Mouse (Mus musculus) urinary bladder, postnatal 25 days (tissue): ENCODE measurements around the gene Eloa.
A peak's percentile ranks its signal among the peaks of the same experiment; 100 is the strongest.
"Not testable (repeated sequence)": the region's sequence is repeated elsewhere in the genome, so short reads cannot be mapped to it uniquely, and the experiment has no call there.

Experiments used
- DNase-seq: peaks from one replicate; pipeline ENCODE4 v3.0.0; 2022; ENCODE audit warnings: low spot score

Eloa gene

DNA sequence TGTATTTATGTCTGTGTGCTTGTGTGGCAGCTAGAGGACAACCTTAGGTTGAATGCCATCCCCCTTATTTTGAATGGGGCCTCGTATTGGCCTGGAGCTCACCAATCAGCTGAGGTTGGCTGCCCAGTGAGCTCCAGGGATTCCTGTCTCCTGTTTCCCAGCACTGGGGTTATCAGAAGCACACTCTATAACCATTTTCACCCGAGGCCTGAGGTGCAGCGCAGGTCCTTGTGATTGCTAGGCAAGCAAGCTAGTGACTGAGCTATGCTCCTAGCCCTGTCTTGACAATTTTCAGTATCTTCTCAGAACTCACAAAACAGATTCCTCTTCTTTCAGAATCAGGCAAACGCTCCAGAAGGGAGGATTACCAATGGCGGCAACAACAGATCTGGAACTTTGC, 37.0 kb downstream of the Eloa start:
- no peak for DNase-seq

DNA sequence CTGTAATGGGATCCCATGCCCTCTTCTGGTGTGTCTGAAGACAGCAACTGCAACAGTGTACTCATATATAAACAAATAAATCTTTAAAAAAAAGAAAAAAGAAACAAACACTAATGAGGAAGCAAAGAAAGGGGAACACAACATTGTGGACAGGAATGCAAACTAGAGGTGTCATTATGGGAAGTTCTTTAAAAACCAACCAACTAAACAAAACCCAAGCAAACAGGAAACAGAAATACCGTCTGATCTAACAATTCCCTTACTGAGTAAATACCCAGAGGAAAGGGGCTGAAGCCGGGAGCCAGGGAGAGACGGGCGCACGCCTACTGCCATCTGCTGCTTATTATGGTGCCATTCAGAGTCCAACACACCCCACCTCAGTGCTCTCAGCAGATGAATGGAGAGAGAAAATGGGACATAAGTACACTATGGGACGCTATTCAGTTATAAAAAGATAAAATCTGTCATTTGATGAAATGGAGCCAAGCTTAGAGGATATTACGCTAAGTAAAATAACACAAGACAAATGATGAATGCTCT, 40.0 kb downstream of the Eloa start:
- no peak for DNase-seq

DNA sequence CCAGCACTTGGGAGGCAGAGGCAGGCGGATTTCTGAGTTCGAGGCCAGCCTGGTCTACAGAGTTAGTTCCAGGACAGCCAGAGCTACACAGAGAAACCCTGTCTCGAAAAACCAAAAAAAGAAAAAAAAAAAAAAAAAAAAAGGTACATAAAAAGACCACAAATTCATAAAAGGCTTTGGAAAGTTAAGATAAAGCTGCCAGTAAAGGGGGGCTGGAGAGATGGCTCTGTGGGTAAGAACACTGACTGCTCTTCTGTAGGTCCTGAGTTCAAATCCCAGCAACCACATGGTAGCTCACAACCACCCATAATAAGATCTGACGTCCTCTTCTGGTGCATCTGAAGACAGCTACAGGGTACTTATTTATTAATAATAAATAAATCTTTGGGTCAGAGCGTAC, 41.3 kb downstream of the Eloa start:
- not testable (repeated sequence) for DNase-seq

DNA sequence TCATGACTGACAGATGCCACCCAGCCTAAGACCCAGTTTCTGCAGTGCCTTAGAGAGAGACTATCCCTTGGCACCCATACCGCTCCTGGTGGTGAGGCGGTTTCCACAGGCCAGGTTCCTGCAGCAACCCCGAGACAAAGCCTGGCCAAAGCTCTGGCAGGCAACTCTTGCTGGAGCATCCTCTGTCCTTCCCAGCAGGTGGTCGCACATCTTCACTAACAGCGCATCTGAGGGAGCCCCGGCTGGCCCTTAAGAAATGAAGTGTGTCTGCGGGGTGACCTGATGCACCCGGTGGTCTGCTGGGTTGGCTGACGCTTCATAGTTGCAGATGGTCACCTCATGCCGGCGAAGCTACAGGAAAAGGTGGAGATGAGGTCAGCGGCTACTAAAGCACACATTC, 45.4 kb downstream of the Eloa start:
- DNase-seq = no peak

DNA sequence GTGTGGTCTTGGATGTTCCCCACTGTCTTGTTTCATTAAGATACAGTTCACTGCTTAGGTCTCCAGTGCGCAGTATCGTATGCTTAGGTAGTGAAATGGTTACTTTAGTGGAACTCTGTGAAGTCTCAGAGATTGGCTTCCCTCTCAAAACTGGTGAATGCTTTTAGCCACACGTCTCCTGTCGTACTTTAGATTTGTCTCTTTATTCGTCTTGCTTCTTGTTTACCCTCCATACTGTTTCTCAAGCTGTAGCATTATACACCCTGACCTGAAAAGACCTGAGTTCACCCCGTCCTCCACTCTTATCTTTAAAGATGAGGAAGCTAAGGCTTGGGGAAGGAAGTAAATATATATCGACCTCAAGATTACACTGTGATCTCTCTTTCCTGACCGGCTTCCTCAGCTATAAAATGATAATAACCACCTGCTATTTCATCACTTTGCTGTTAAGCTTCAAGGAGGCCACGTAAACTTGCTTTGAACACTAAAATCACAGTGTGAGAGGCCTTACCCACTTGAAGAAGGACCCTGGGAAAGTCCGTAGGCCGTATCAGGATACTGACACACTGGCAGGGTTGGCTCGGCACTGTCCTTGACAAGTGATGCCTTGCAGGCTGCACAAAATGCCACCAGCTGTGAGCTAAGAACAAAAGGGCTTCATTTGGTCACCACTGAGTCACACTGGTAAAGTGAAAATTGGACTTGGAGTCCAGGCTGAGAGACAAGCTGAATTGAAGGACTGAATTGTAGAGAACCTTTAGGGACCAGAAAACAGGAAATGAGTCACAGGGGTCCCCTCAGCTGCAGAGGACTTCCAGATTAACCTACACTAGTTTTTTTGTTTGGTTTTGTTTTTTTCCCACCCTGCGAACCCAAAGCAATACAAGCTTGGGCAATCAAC, 48.4 kb downstream of the Eloa start:
- DNase-seq = no peak

DNA sequence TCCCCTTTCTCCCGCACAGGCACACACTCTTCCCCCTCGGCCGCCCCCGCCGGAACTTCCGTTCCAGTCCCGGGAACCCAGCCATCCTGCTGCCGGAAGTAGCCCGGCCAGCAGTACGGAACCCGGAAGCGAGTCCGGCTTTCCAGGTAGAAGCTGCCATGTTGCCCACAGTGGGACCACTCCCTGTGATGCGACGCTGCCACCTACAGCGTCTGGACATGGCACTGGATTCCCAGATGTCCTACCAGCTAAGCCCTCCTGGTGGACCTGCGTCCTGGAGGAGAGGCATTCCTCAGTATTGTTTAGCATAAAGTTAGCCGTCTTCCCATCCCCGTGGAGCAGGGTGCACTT, 49.0 kb downstream of the Eloa start, which contains the start of gene Lypla2:
TSS of gene Lypla2 (minus strand) at position 71 of the 351 bp plus-strand sequence.
- peak; percentile 87 for DNase-seq

DNA sequence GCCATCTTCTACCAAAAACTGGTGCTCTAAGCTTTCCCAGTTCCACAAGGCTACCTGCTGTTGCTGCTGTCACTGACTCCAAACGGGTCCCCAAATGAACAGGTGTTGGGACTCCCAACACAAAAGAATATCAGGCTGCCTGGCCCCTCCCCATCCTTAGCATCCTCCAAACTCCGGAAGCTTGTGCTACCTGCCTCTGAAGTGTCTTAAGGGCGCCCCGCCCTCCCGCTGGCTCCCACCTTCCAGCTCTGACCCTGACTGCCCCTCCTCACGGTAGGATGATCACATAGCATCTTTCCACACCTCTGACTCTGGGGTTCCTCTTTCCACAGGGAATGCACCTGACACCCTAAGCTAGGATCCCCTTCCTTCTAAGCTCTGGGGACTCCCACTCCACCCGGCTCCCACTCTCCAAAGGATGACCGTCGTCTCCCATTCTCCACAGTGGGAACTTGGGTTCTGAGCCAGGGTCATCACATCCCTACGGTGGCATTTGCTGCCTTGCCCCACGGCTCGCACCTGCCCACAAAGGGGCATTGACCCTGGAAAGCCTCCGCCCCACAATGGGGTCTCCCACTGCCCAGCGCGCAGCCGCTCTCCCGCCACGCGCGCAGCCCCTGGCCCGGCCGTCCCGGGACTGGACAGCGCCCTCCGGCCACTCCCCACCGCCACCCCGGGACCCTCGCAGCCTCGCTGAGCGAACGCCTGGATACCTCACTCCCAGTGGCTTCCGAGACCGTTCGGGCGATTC, 49.6 kb downstream of the Eloa start:
- DNase-seq = no peak

DNA sequence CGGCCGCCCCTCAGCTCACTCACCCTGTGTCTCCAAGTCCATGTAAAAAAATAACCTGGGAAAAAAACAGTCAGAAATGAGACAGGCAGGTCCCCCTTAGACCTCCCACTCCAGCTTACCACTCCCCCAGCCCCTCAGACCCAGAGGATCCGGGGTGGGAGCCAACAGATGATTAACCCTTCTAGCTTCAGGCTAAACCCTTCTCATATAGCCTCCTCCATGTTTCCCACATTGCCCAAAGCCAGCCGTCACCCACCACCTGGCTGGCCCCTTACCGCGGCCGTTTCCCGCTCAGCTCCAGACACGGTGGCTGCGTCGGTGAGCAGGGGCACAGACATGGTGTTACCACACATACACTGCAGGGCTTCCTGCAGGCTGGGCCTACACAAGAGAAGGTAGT, 51.0 kb downstream of the Eloa start:
- DNase-seq = no peak

DNA sequence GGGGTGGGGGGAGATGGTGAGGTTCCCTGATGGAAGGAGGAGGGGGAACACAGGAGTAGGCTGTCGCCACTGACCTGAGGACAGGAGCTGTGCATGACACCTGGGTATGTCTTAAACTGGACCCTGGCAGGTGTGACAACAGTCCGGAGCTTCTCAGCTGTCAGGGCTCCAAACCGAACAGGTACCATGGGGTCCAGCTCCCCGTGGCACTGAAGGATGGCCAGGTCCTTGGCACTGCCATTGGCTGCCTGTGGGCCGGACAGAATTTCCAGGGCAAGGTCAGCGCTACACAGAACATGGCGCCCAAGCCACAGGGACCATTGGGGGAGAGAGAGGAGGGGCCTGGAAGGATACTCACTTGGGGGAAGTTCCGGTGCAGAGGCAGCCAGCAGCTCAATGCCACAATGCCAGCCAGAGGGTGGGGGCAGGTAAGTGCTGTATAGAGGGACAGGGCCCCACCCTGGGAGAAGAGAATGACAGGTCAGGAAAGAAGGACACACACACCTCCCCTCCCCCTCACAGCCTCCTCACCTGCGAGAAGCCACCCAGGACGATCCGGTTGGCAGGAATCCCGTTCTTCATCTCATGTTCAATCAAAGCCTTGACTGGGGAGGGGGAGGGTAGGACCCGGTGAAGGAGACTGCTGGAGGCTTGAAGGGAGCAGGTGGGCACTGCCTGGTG, 52.4 kb downstream of the Eloa start:
- no peak for DNase-seq

DNA sequence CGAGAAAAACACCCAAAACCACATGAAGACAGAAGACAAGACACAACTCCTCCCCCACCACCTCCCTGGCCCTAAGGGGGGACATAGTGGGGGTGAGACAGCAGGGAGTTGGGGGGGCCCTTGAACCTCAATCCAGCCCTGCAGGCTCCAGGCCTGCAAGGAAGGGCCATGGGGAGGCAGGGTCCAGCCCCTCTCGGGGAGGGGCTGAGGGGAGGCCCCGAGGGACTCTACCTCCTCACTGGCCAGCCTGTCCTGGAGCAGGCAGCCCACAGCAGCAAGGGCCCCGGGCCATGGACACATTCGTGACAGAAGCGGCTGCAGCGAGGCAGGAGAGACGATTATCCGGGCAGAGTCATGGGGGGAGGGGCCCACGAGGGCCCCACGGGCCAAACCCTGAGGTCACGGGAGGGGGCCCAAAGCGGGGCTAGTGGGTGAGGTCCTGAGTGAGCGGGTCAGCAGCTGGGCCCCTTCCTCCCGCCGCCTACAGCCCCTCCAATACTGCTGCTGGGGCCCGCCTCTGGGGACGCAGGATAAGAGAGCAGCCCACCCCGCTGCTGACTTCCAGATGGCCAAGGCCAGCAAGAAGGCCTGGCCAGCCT, 53.2 kb downstream of the Eloa start:
- DNase-seq = no peak

DNA sequence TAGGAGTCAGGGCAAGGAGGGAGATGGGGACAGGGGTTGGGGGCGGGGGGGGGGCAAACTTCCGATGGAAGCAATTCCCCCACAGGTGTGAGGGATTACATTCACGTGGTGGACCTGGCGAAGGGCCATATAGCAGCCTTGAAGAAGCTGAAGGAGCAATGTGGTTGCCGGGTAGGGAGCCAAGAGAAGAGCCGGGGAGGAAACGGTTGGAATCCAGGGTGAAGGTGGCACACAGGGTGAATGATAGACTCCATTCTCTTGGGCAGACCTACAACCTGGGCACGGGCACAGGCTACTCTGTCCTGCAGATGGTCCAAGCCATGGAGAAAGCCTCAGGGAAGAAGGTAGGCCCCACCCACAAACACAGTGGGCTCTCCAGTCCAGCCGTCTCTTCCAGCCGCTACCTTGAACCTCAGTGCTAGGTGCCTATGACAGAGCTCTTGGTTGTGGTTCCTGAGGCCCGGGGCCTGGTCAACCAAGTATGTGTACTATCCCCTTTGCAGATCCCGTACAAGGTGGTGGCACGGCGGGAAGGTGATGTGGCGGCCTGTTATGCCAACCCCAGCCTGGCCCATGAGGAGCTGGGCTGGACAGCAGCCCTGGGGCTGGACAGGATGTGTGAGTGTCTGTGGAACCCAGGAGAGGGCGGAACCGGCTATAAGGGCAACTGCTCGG, 54.3 kb downstream of the Eloa start:
- no peak for DNase-seq

DNA sequence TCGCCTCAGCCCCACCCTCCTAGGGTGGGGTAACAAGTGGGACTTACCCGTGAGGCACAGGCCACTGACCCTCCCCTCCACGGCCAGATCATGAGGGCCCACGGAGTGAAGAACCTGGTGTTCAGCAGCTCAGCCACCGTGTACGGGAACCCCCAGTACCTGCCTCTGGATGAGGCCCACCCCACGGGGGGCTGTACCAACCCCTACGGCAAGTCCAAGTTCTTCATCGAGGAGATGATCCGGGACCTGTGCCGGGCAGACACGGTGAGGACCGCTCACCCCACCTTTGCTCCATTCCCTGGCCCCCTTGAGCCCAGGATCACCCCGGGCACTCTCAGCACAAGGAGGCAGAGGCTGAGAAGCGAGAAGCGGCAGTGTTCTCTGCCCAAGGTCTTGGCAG, 55.3 kb downstream of the Eloa start:
- DNase-seq = no peak

DNA sequence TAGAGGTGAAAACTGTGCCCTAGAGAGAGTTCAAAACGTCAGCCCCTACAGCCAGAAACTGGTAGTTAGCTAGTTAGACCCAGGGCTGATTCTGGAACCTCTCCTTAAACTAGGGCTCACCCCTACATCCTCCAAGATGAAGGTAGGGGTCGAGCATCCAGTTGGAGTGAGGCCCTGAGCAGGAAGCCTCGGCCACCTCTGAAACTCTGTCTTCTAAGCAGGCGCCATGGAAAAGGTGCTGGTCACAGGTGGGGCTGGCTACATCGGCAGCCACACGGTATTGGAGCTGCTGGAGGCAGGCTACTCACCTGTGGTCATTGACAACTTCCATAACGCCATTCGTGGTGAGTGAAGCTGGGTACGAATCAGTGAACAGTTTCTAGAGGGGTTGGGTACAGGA, 56.5 kb downstream of the Eloa start:
- DNase-seq = no peak

DNA sequence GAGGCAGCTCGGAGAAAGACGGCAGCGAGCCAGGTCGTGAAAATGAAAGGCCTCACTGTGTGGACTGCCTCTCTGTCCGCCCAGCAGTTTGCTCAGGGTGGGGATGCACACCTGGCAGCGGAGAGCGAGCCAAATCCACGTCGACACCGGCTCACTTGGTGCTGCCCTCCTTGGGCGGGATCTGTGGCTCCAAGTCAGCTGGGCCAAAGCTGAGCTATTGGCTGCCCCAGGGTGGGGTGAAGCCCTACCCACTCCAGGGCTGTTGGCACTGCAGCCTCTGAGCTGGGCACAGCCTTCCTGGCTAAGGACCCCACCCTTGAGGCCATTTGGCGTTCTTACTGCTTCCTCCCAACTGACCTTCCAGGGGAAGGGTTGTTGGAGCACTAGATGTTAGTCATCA, 57.1 kb downstream of the Eloa start:
- DNase-seq = peak; percentile 63

DNA sequence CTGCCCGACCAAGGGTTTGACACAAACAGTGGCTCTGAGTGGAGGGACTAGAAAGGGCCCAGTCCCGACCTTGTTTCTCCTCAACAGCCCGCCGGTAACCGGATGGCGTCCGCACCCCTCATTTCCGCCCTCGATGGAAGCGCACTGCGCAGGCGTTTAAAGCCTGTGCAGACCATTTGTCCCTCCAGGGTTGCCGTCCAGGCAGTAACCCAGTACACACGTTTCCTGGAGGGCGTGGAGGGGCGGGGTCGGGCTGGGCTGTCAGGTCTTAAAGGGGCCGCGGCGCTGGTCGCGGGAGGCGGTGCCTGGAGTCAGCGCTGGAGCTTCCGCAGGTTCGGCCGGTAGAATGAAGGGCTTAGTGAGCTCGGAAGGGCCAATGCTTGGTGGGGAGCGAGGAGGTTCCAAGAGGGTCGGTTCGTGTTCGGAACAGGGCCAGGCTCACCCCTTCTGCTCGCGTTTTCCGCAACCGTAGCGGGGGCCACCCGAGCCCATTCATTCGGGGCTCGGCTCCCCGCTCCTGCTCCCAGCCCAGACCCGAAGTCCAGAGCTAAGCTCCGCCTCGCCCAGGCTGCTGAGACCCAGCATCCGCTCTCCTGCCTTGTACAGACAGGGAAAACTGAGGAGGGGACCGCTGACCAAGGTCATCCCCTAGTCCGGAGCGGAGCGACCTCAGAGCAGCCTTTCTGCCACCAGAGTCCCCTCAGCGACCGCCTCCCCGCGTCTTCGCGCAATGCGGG, 57.9 kb downstream of the Eloa start, which contains the start of gene Gale:
TSS of gene Gale (plus strand) at position 271 of the 737 bp plus-strand sequence.
- peak; percentile 88 for DNase-seq

DNA sequence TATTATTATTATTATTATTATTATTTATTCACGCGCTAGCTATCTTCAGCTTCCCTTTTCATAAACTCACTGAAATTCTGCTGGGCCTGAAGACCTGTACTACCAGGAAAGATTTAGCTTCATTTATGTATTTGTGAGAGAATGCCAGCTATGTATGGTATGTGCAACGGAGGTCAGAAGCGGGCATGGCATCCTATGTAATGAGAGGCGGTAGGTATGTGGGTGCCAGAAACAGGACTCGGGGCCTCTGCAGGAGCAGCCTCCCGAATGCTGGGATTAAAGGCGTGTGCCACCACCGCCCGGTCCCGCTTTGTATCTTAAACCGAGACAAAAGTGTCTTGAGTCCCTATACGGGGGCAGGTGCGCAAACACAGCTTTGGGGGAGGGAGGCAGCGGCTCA, 58.6 kb downstream of the Eloa start:
- DNase-seq = no peak

DNA sequence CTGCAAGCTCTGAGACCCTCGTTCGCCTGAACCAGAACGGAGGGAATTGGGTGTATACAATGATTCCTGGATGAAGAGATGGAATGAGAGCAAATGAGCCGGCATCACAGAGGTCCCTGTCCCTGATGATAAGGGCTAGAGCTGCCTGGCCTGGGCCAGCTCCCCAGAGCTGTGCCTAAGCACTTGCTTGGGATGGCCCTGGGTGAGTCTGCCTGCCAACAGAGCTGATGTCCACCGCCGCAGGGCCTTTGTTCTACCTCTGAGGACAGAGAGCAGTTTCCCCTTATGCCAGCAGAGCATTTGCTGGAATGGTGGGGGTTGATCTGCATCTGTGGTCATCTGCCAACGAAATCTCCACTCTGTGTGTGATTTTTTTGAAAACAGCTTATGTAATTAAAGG, 59.4 kb downstream of the Eloa start:
- no peak for DNase-seq

DNA sequence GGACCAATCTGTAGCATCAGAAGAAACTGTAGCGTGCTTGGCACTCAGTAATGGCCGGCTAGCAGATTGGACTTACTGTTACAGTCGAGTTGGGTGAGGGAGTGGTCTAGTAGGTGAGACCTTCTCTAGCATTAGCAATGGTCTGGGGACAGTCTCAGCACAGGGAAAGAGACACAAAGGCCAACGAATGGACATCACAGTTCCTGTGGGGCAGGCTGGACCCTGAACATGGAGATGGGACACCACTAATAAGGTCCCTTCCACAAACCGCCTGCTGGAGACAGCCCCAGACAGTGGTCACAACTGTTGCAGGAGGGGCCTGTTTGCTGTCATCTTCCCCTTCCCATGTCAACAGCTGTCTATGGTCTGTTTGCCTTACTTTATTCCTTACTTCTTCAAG, 59.9 kb downstream of the Eloa start:
- no peak for DNase-seq

DNA sequence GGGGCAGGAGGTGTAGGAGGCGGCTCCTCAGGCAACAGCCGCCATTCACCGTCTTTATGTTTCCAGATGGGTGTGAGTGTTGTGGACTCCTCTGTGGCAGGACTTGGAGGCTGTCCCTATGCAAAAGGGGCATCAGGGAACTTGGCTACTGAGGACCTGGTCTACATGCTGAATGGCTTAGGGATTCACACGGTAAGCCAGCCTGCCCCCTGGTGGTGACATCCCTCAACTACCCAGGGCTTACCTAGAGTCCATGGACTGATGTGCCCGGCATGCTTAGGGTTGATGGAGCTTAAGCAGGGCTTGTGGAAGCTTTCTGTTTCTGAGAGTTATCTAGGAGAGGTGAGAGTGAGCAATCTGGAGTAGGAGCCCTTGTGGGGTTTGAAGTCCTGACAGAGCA, 60.8 kb downstream of the Eloa start:
- peak; percentile 88 for DNase-seq

DNA sequence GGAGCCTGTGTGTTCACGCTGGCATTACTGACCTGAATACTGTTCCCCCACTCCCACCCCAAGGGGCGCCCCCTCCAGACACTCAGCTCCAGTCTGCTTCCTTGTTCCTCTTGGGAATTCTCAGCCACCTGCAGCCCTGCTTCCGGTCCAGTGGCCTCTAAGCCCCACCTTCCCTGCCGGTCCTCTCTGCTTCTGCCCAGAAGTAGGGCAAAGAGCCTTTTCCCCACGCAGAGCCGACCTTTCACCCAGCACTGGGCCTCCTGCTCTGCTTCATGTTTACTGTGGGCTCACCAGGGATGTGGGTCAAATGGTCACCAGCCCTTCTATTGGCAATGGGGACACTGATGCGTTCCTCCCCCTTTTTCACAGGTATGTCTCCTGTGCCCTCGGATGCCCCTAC, 63.2 kb downstream of the Eloa start:
- no peak for DNase-seq

DNA sequence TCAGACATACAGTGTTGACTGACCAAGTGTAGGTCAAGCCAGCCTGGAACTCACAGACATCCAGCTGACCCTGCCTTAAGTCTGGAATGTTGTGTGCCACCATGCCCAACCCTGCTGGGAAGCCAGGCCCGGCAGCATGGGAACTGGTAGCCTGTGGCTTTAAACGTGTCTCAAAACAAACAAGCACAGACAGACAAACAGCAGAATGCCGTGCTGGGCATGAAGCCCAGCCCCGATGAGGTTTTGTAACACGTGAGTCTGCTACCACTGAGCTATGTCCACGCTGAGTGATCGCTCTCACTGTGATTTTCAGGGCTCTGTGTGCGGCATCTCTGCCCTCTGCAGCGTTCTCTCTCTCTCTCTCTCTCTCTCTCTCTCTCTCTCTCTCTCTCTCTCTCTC, 65.7 kb downstream of the Eloa start:
- no peak for DNase-seq
